Mouse (Mus musculus) heart, embryonic 13.5 days (tissue): ENCODE data around the gene Nupr1l. TPM values are rescaled to one million over a fixed set of nuclear protein-coding genes. Genes with fewer than 3 reads are reported as not detected.
"Not testable (repeated sequence)": the region's sequence is repeated elsewhere in the genome, so short reads cannot be mapped to it uniquely, and the experiment has no call there.

Source experiments
- ATAC-seq: fragments of 200-750 bp; cut with Nextera tagmentation; 2 replicates; pipeline ENCODE4 v1.8.0; 2017; ENCODE audit warnings: moderate TSS enrichment; ENCODE audit not compliant: insufficient number of reproducible peaks, low FRiP score, low TSS enrichment; ENCODE audit errors: extremely low read depth
- H3K27ac ChIP-seq: fragments of 300-500 bp; sonication (generic); replicated peaks from 2 replicates; pipeline ENCODE4 v1.5.1; 2015; ENCODE audit warnings: moderate library complexity, mild to moderate bottlenecking, inconsistent platforms
- H3K27me3 ChIP-seq: fragments of 300-500 bp; sonication (generic); replicated peaks from 2 replicates; pipeline ENCODE4 v1.6.1; 2015; ENCODE audit warnings: mild to moderate bottlenecking, inconsistent platforms
- H3K36me3 ChIP-seq: fragments of 300-500 bp; sonication (generic); 2 replicates; pipeline ENCODE4 v1.6.1; 2015; ENCODE audit warnings: mild to moderate bottlenecking, inconsistent platforms
- H3K4me1 ChIP-seq: fragments of 300-500 bp; sonication (generic); 2 replicates; pipeline ENCODE4 v1.6.1; 2015; ENCODE audit warnings: inconsistent platforms
- H3K4me2 ChIP-seq: fragments of 300-500 bp; sonication (generic); 2 replicates; pipeline ENCODE4 v1.6.1; 2015; ENCODE audit warnings: inconsistent platforms, mild to moderate bottlenecking, moderate library complexity
- H3K4me3 ChIP-seq: fragments of 300-500 bp; sonication (generic); 2 replicates; pipeline ENCODE4 v1.5.1; 2015; ENCODE audit warnings: moderate library complexity, mild to moderate bottlenecking, inconsistent platforms
- H3K9ac ChIP-seq: fragments of 300-500 bp; sonication (generic); 2 replicates; pipeline ENCODE4 v1.6.1; 2015; ENCODE audit warnings: inconsistent platforms, mild to moderate bottlenecking, moderate library complexity
- H3K9me3 ChIP-seq: fragments of 300-500 bp; sonication (generic); 2 replicates; pipeline ENCODE4 v1.6.1; 2016; ENCODE audit warnings: inconsistent platforms
- WGBS: fragments of 180-500 bp; shearing (Covaris S2); methylation state at CpG from one replicate; pipeline ENCODE4 v1.1.7; 2015; ENCODE audit warnings: mixed read lengths; 5-methylcytosine and 5-hydroxymethylcytosine counted together
- polyA plus RNA-seq: library from polyadenylated mRNA; unstranded; fragments of >200 nt; fragmentation: Nextera tagmentation; extraction: Ambion mirVana; gene quantifications from 2 replicates; pipeline ENCODE4 v1.2.1, GENCODE M21; 2015

Gene Nupr1l
- polyA plus RNA-seq, 1 experiment from 2014 or later: 1.6 TPM

- H3K4me1 ChIP-seq: peaks cover 13% of the 10 kb centered on the region
- not testable (repeated sequence) for H3K27me3 ChIP-seq, H3K9me3 ChIP-seq
- under 1% methylated on average over 50 of the region's 82 CpGs for WGBS
- peak overlapping the region; percentile 94 for H3K9ac ChIP-seq
- peak overlapping the region; percentile 80 for H3K27ac ChIP-seq
- H3K4me3 ChIP-seq: peak overlapping the region; percentile 91
- peaks cover 11% of the 10 kb centered on the region for H3K36me3 ChIP-seq
- H3K4me2 ChIP-seq: peak overlapping the region; percentile 86
- peak; percentile 9; the same call in 1 of the 2 replicates for ATAC-seq
Measured at GRCm38 (mm10) chr5:129942073-129942939, 34.0 kb downstream of the Nupr1l start.

GRCm38 (mm10) chr5:129943402-129943801 is 35.1 kb downstream of the Nupr1l start:
- H3K9me3 ChIP-seq: no peaks in the 10 kb centered on the region
- peaks cover 11% of the 10 kb centered on the region for H3K36me3 ChIP-seq
- 61% methylated on average over 1 of the region's 1 CpGs for WGBS
- peak overlapping the region; percentile 86 for H3K4me2 ChIP-seq
- H3K4me3 ChIP-seq: no peak overlapping the region
- ATAC-seq: no peak
- peaks cover 23% of the 10 kb centered on the region for H3K4me1 ChIP-seq
- no peak overlapping the region for H3K27ac ChIP-seq
- no peaks in the 10 kb centered on the region for H3K27me3 ChIP-seq
- H3K9ac ChIP-seq: no peak overlapping the region

GRCm38 (mm10) chr5:129947528-129948033 is 39.2 kb downstream of the Nupr1l start:
- Histone ChIP-seq H3K9me3 (no peaks in the 10 kb centered on the region), H3K27me3 (no peaks in the 10 kb centered on the region), H3K27ac (no peak overlapping the region), H3K4me3 (no peak overlapping the region), H3K36me3 (peaks cover 11% of the 10 kb centered on the region), H3K9ac (no peak overlapping the region), H3K4me1 (peaks cover 25% of the 10 kb centered on the region), H3K4me2 (no peak overlapping the region)
- 78% methylated on average over 2 of the region's 2 CpGs for WGBS
- ATAC-seq: no peak

GRCm38 (mm10) chr5:129952143-129952542 is 43.8 kb downstream of the Nupr1l start:
- Histone ChIP-seq H3K9ac (no peak overlapping the region), H3K9me3 (no peaks in the 10 kb centered on the region), H3K4me1 (peaks cover 31% of the 10 kb centered on the region), H3K4me2 (no peak overlapping the region), H3K27me3 (no peaks in the 10 kb centered on the region), H3K36me3 (no peaks in the 10 kb centered on the region), H3K4me3 (no peak overlapping the region), H3K27ac (no peak overlapping the region)
- 77% methylated on average over 4 of the region's 4 CpGs for WGBS
- ATAC-seq: no peak

- no peak for ATAC-seq
- 53% methylated on average over 5 of the region's 5 CpGs for WGBS
- Histone ChIP-seq H3K9me3 (no peaks in the 10 kb centered on the region), H3K27ac (no peak overlapping the region), H3K4me3 (no peak overlapping the region), H3K9ac (peak overlapping the region; percentile 50; the same call in 1 of the 2 replicates), H3K4me1 (peaks cover 19% of the 10 kb centered on the region), H3K27me3 (no peaks in the 10 kb centered on the region), H3K4me2 (no peak overlapping the region), H3K36me3 (peaks cover 9% of the 10 kb centered on the region)
Measured at GRCm38 (mm10) chr5:129954473-129955254, 46.3 kb downstream of the Nupr1l start.

GRCm38 (mm10) chr5:129955792-129956191 is 47.5 kb downstream of the Nupr1l start:
- H3K4me3 ChIP-seq: no peak overlapping the region
- H3K27me3 ChIP-seq: no peaks in the 10 kb centered on the region
- H3K4me2 ChIP-seq: no peak overlapping the region
- no peak for ATAC-seq
- H3K9ac ChIP-seq: no peak overlapping the region
- 73% methylated on average over 6 of the region's 6 CpGs for WGBS
- H3K27ac ChIP-seq: no peak overlapping the region
- H3K9me3 ChIP-seq: no peaks in the 10 kb centered on the region
- peaks cover 16% of the 10 kb centered on the region for H3K36me3 ChIP-seq
- H3K4me1 ChIP-seq: peaks cover 15% of the 10 kb centered on the region

- no peak for ATAC-seq
- WGBS: 78% methylated on average over 4 of the region's 4 CpGs
- H3K27ac ChIP-seq: no peak overlapping the region
Measured at GRCm38 (mm10) chr5:129963224-129963623, 54.9 kb downstream of the Nupr1l start.

More at GRCm38 (mm10) chr5:129963224-129963623, 54.9 kb downstream of the Nupr1l start:
- Histone ChIP-seq H3K4me2 (no peak overlapping the region), H3K9me3 (no peaks in the 10 kb centered on the region), H3K9ac (no peak overlapping the region), H3K4me3 (no peak overlapping the region), H3K27me3 (no peaks in the 10 kb centered on the region), H3K4me1 (no peaks in the 10 kb centered on the region), H3K36me3 (peaks cover 11% of the 10 kb centered on the region; the same call in 1 of the 2 replicates)

Other genes with a start within 250 kb of the Nupr1l start
- 4.2 and 4.3 TPM in 2 replicates for gene Zfp11, start 238.4 kb upstream of the Nupr1l start, polyA plus RNA-seq
- not detected in 2 replicates for gene Sept14, start 200.0 kb upstream of the Nupr1l start, polyA plus RNA-seq
- 151 and 163 TPM in 2 replicates for gene Mrps17, start 193.0 kb upstream of the Nupr1l start, polyA plus RNA-seq
- 269 and 291 TPM in 2 replicates for gene Nipsnap2, start 183.5 kb upstream of the Nupr1l start, polyA plus RNA-seq
- gene Psph, start 121.1 kb upstream of the Nupr1l start, polyA plus RNA-seq: 24.6 and 28.2 TPM in 2 replicates
- gene Sumf2, start 61.6 kb upstream of the Nupr1l start, polyA plus RNA-seq: 26.8 and 28.7 TPM in 2 replicates
- 837 and 1,007 TPM in 2 replicates for gene Chchd2, start 21.1 kb upstream of the Nupr1l start, polyA plus RNA-seq
- gene Zbed5, start 12.8 kb upstream of the Nupr1l start, polyA plus RNA-seq: 3.3 and 3.9 TPM in 2 replicates
- gene Phkg1, start 10.0 kb upstream of the Nupr1l start, polyA plus RNA-seq: 0.76 and 1.4 TPM in 2 replicates
- 13.7 and 14.3 TPM in 2 replicates for gene Vkorc1l1, start 33.4 kb downstream of the Nupr1l start, polyA plus RNA-seq
- gene Gusb, start 94.5 kb downstream of the Nupr1l start, polyA plus RNA-seq: 46.6 and 46.9 TPM in 2 replicates
- gene Asl, start 120.7 kb downstream of the Nupr1l start, polyA plus RNA-seq: 18.4 and 18.7 TPM in 2 replicates
- gene Crcp, start 120.8 kb downstream of the Nupr1l start, polyA plus RNA-seq: 23.8 and 27.0 TPM in 2 replicates
- gene Tpst1, start 164.8 kb downstream of the Nupr1l start, polyA plus RNA-seq: 24.3 and 27.2 TPM in 2 replicates
- 4.0 and 4.6 TPM in 2 replicates for gene Kctd7, start 236.3 kb downstream of the Nupr1l start, polyA plus RNA-seq